Comparison of ENCODE assay signal across 8 mouse cellular contexts in the genomic region with DNA sequence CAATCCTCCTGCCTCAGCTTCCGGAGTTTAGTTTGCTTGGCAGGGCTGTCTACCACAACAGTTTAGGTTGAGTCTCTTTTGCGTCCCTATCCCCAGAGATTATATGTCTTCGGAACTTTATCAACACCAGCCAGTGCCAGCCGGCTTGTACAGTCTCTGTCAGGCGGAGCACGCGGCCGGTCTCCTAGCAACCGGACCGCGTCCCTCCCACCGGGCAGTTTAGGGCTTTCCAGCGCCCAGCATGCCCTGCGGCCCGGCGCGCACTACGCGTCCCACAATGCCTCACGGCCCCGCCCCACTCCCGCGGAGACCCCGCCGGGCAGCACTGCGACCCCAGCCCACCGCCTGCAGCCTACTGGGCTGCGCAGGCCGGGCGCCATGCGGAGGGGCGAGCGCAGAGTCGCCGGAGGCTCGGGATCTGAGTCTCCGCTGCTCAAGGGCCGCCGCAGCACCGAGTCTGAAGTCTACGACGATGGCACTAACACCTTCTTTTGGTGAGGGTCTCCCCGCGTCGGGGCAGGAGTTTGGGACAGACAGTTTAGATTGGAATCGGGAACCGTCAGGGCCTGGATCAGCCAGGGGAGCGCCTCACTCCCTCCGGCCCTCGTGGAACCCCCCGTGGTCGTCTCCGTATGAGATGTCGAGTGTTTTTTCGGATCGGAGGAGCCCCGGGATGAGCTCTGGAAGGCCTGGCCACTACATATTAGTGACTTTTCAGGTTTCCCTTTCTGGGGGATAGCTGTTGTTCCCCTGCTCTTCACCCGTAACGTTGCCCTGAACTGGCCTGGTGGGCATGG. TPM values are rescaled to one million over a fixed set of nuclear protein-coding genes. Genes with fewer than 3 reads are reported as not detected.
DNase-seq lines count a peak whose midpoint lies in the region; ATAC-seq lines count a peak whose summit lies in the region.

No protein-coding gene starts in this region.

- peak; percentile 98 for DNase-seq in ZHBTc4 (ENCODE audit: low read depth, low spot score)
- DNase-seq in gastrocnemius, adult 8-10 months (ENCODE audit: low spot score in 2 of 2) = peak; percentile 75 to 84
- peak; percentile 92 for DNase-seq in induced T-regulatory cell, adult 2 months (ENCODE audit: low read depth)
- peak; percentile 76 to 88 for DNase-seq in left cerebral cortex, adult 9 months (ENCODE audit: low spot score in 2 of 2)
- DNase-seq in right cerebral cortex, postnatal 14 days = peak; percentile 91
- peak; percentile 79 to 87 for DNase-seq in urinary bladder, postnatal 36 days (ENCODE audit: low spot score in 2 of 2)

- peak; percentile 94 for ATAC-seq in common myeloid progenitor, adult 5-6 weeks (replicated peaks; ENCODE audit: low read depth, poor library complexity, severe bottlenecking)
- ATAC-seq in megakaryocyte progenitor cell, adult 5-6 weeks (replicated peaks; ENCODE audit: poor library complexity) = peak; percentile 83

RNA-seq across cellular contexts. Expression of gene Ptdss2, which starts 9.0 kb away (rescaled TPM):
- total RNA-seq in common myeloid progenitor, adult 5-6 weeks (2017) = 12.8 and 16.6 TPM in 2 replicates
- total RNA-seq in gastrocnemius, adult 8-10 months (2022) = 10 to 100 TPM; 18.6 to 26.4 (median 22.0) TPM
- 5.8 and 9.2 TPM in 2 replicates for total RNA-seq in megakaryocyte progenitor cell, adult 5-6 weeks (2015)
- total RNA-seq in megakaryocyte progenitor cell, adult 5-6 weeks (2017) = 5.7 and 5.8 TPM in 2 replicates

RNA-seq across cellular contexts. Expression of gene Ano9, which starts 13.6 kb away (rescaled TPM):
- total RNA-seq in common myeloid progenitor, adult 5-6 weeks (2017) = not detected in 2 replicates
- not detected for total RNA-seq in gastrocnemius, adult 8-10 months (2022)
- not detected in 2 replicates for total RNA-seq in megakaryocyte progenitor cell, adult 5-6 weeks (2015)
- not detected in 2 replicates for total RNA-seq in megakaryocyte progenitor cell, adult 5-6 weeks (2017)

RNA-seq across cellular contexts. Expression of gene Sigirr, which starts 30.9 kb away (rescaled TPM):
- 17.7 and 26.1 TPM in 2 replicates for total RNA-seq in common myeloid progenitor, adult 5-6 weeks (2017)
- total RNA-seq in gastrocnemius, adult 8-10 months (2022) = 1 to 10 TPM; 1.4 to 1.6 (median 1.5) TPM
- 12.3 and 12.6 TPM in 2 replicates for total RNA-seq in megakaryocyte progenitor cell, adult 5-6 weeks (2015)
- 5.8 and 14.0 TPM in 2 replicates for total RNA-seq in megakaryocyte progenitor cell, adult 5-6 weeks (2017)

RNA-seq across cellular contexts. Expression of gene Rnh1, which starts 41.4 kb away (rescaled TPM):
- 42.0 and 54.6 TPM in 2 replicates for total RNA-seq in common myeloid progenitor, adult 5-6 weeks (2017)
- 10 to 100 TPM; 51.3 to 63.6 (median 53.6) TPM for total RNA-seq in gastrocnemius, adult 8-10 months (2022)
- total RNA-seq in megakaryocyte progenitor cell, adult 5-6 weeks (2015) = 36.0 and 41.3 TPM in 2 replicates
- total RNA-seq in megakaryocyte progenitor cell, adult 5-6 weeks (2017) = 43.4 and 57.6 TPM in 2 replicates

RNA-seq across cellular contexts. Expression of gene Pkp3, which starts 53.2 kb away (rescaled TPM):
- total RNA-seq in common myeloid progenitor, adult 5-6 weeks (2017) = 0.19 and 3.4 TPM in 2 replicates
- not detected for total RNA-seq in gastrocnemius, adult 8-10 months (2022)
- 1.0 and 2.2 TPM in 2 replicates for total RNA-seq in megakaryocyte progenitor cell, adult 5-6 weeks (2015)
- 0.10 and 1.1 TPM in 2 replicates for total RNA-seq in megakaryocyte progenitor cell, adult 5-6 weeks (2017)

Comparison
In these comparisons a context has a peak if more than half of its experiments do, and no peak if none do; other contexts are left out.
1. Peak in every context shown above with its lines: DNase-seq and ATAC-seq.